Mouse (Mus musculus): ENCODE data around the gene Hscb.

- TF ChIP-seq POLR2A (IDR thresholded peaks at IDR 0.05; ENCODE audit: borderline replicate concordance, extremely low read depth, insufficient read depth, insufficient read length, poor library complexity, severe bottlenecking), result no peak
- no peak for TF ChIP-seq CTCF (IDR thresholded peaks at IDR 0.05; ENCODE audit: borderline replicate concordance, extremely low read depth, insufficient read depth, insufficient read length)
Observed at GRCm38 (mm10) chr5:110857091-110857490, 17.5 kb upstream of the Hscb start.
